Mouse (Mus musculus): ENCODE measurements around the gene Ambra1. TPM values are rescaled to one million over a fixed set of nuclear protein-coding genes. Genes with fewer than 3 reads are reported as not detected.
A peak's percentile ranks its signal among the peaks of the same experiment; 100 is the strongest.

Ambra1 gene
- polyA plus RNA-seq, 1 experiment from 2014 or later, result 15.0 TPM

DNA sequence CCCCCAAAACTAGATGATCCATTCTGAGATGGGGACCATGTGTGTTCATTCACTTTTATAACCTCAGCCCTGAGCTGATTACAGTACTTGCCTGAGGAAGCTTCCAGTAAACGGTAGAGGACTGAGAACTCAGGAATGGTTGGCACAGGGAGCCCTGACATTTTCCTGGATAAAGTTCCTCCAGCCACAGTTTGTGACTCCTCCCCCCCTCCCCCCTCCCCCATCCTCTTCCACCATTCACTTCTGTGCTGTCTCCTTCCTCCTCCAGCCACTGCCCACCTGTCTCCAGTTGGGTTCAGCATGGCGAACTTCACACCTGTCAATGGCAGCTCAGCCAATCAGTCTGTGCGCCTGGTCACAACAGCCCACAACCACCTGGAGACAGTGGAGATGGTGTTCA lies 197.0 kb downstream of the Ambra1 start, which contains the start of gene Chrm4:
Gene Chrm4, plus strand, starts transcription at position 301 of the 400 bp plus-strand sequence.
- Histone ChIP-seq H3K4me3 (replicated peaks; ENCODE audit: low read length) (no peak within 1 kb of the TSS), H3K9me3 (replicated peaks; ENCODE audit: control insufficient read depth, low read length) (no peaks in the 10 kb centered on the region), H3K36me3 (ENCODE audit: control insufficient read depth, insufficient read depth, low read length) (no peaks in the 10 kb centered on the region), H3K4me1 (ENCODE audit: control insufficient read depth, insufficient read depth, low read length) (peaks cover 29% of the 10 kb centered on the region), H3K27ac (ENCODE audit: low read length) (no peak within 1 kb of the TSS), H3K27me3 (ENCODE audit: control insufficient read depth, insufficient read depth, low read length) (peaks cover 20% of the 10 kb centered on the region), H3K9ac (ENCODE audit: low read length) (no peak within 1 kb of the TSS), H3K4me2 (ENCODE audit: low read depth, low read length) (peak within 1 kb of the TSS; percentile 41; the same call in 1 of the 2 replicates)
- no peak for ATAC-seq (ENCODE audit: insufficient read depth, low FRiP score)
- 80% methylated on average over 3 of the region's 3 CpGs for WGBS

DNA sequence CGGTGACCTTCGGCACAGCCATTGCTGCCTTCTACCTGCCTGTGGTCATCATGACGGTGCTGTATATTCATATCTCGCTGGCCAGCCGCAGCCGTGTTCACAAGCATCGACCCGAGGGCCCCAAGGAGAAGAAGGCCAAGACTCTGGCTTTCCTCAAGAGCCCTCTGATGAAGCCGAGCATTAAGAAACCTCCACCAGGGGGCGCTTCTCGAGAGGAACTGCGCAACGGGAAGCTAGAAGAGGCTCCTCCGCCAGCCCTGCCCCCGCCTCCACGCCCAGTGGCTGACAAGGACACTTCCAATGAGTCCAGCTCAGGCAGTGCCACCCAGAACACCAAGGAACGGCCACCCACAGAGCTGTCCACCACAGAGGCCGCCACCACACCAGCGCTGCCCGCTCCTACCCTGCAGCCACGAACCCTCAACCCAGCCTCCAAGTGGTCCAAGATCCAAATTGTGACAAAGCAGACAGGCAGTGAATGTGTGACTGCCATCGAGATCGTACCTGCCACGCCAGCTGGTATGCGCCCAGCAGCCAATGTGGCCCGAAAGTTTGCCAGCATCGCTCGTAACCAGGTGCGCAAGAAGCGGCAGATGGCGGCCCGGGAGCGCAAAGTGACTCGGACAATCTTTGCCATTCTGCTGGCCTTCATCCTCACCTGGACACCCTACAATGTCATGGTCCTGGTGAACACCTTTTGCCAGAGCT lies 198.0 kb downstream of the Ambra1 start:
- H3K4me3 ChIP-seq (replicated peaks; ENCODE audit: low read length), result no peak overlapping the region
- H3K4me2 ChIP-seq (ENCODE audit: low read depth, low read length), result peak overlapping the region; percentile 41; the same call in 1 of the 2 replicates
- H3K9me3 ChIP-seq (replicated peaks; ENCODE audit: control insufficient read depth, low read length), result no peaks in the 10 kb centered on the region
- H3K36me3 ChIP-seq (ENCODE audit: control insufficient read depth, insufficient read depth, low read length), result no peaks in the 10 kb centered on the region
- ATAC-seq (ENCODE audit: insufficient read depth, low FRiP score), result no peak
- H3K9ac ChIP-seq (ENCODE audit: low read length), result no peak overlapping the region
- H3K27ac ChIP-seq (ENCODE audit: low read length), result no peak overlapping the region
- peaks cover 10% of the 10 kb centered on the region for H3K27me3 ChIP-seq (ENCODE audit: control insufficient read depth, insufficient read depth, low read length)
- peaks cover 31% of the 10 kb centered on the region for H3K4me1 ChIP-seq (ENCODE audit: control insufficient read depth, insufficient read depth, low read length)
- WGBS, result 40% methylated on average over 34 of the region's 34 CpGs

DNA sequence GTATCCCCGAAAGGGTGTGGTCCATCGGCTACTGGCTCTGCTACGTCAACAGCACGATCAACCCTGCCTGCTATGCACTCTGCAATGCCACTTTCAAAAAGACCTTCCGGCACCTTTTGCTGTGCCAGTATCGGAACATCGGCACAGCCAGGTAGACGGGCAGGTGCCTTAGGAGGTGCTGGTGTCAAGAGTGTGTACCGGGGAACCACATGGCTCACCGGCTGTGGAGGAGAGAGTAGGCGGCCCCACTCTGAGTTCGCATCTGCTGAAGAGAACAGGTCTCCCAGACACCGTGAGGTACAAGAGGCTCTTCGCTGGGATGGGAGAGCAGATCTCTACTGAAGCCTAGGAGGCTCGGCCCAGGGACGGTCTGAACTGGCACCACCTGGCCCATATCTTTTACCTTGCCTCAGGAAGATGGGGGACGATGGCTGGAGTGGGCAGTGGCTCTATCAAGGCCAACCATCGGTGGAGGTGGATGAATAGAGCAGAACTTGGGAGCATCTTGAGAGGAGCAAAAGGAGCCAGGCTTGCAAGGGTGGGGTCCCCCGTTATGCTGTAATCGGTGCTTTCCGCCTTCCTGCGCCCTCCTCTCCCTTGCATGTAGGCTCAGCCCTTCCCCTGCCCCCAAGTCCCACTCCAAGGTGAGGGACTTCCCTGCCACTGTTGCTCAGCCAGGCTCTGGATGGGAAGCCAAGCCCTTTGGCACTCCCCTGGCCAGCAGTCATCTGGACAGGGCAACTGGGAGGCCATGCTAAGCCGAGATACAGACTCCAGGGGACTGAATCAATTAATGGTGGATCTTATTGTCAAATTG lies 198.8 kb downstream of the Ambra1 start:
- Histone ChIP-seq H3K9me3 (replicated peaks; ENCODE audit: control insufficient read depth, low read length) (no peaks in the 10 kb centered on the region), H3K27ac (ENCODE audit: low read length) (no peak overlapping the region), H3K4me1 (ENCODE audit: control insufficient read depth, insufficient read depth, low read length) (peaks cover 36% of the 10 kb centered on the region), H3K4me2 (ENCODE audit: low read depth, low read length) (no peak overlapping the region), H3K4me3 (replicated peaks; ENCODE audit: low read length) (no peak overlapping the region), H3K9ac (ENCODE audit: low read length) (no peak overlapping the region), H3K27me3 (ENCODE audit: control insufficient read depth, insufficient read depth, low read length) (peaks cover 3% of the 10 kb centered on the region), H3K36me3 (ENCODE audit: control insufficient read depth, insufficient read depth, low read length) (no peaks in the 10 kb centered on the region)
- WGBS, result 67% methylated on average over 23 of the region's 23 CpGs
- ATAC-seq (ENCODE audit: insufficient read depth, low FRiP score), result no peak

DNA sequence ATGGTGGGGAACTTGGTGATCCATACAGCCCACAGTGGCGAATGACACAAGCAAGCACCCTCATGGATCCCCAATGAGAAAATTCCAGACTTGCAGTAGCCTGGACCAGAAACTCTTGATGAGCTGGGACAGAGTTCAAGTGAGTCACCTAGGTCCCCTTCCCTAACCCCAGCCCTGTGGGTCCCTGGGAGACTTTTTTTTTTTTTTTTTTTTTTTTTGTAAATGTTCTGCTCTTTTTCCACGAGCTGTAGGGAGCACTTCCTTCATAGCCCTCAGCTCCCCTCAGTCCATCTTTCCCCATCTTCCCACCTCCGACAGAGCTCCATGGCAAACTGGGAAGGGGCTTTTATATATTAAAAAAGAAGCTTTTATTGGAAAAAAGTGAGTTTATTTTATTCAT lies 199.5 kb downstream of the Ambra1 start:
- H3K36me3 ChIP-seq (ENCODE audit: control insufficient read depth, insufficient read depth, low read length), result 0 out of 2 replicates have a peak, but pooled peaks cover 2% of the 10 kb centered on the region
- peaks cover 32% of the 10 kb centered on the region for H3K4me1 ChIP-seq (ENCODE audit: control insufficient read depth, insufficient read depth, low read length)
- no peak overlapping the region for H3K4me2 ChIP-seq (ENCODE audit: low read depth, low read length)
- H3K27me3 ChIP-seq (ENCODE audit: control insufficient read depth, insufficient read depth, low read length), result no peaks in the 10 kb centered on the region; the same call in 1 of the 2 replicates
- 59% methylated on average over 3 of the region's 3 CpGs for WGBS
- H3K27ac ChIP-seq (ENCODE audit: low read length), result no peak overlapping the region
- no peaks in the 10 kb centered on the region for H3K9me3 ChIP-seq (replicated peaks; ENCODE audit: control insufficient read depth, low read length)
- H3K9ac ChIP-seq (ENCODE audit: low read length), result no peak overlapping the region
- no peak for ATAC-seq (ENCODE audit: insufficient read depth, low FRiP score)
- H3K4me3 ChIP-seq (replicated peaks; ENCODE audit: low read length), result no peak overlapping the region

DNA sequence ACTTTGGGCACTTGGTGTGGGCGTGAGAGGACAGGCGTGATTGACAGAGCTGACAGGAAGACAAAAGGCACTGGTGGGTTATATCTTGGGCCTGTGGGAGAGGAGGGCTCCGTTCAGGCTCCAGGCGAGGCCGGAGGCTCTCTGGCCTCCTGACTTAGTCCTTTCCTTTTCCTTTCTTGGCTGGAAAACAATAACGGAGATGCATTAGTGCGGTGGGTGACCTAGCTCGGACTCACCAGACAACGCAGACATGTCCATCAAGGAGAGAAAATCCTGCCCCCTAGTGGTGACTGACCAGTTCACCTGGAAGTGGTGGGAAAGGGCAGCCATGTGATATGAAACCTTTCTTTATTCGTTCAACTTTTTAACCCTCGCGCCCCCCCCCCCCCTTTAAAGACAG lies 200.0 kb downstream of the Ambra1 start:
- 15% methylated on average over 12 of the region's 12 CpGs for WGBS
- Histone ChIP-seq H3K9me3 (replicated peaks; ENCODE audit: control insufficient read depth, low read length) (no peaks in the 10 kb centered on the region), H3K4me1 (ENCODE audit: control insufficient read depth, insufficient read depth, low read length) (peaks cover 32% of the 10 kb centered on the region), H3K4me2 (ENCODE audit: low read depth, low read length) (peak overlapping the region; percentile 78), H3K27ac (ENCODE audit: low read length) (no peak overlapping the region), H3K36me3 (ENCODE audit: control insufficient read depth, insufficient read depth, low read length) (0 out of 2 replicates have a peak, but pooled peaks cover 5% of the 10 kb centered on the region), H3K9ac (ENCODE audit: low read length) (peak overlapping the region; percentile 85; the same call in 1 of the 2 replicates), H3K4me3 (replicated peaks; ENCODE audit: low read length) (peak overlapping the region; percentile 54), H3K27me3 (ENCODE audit: control insufficient read depth, insufficient read depth, low read length) (no peaks in the 10 kb centered on the region)
- ATAC-seq (ENCODE audit: insufficient read depth, low FRiP score), result no peak

DNA sequence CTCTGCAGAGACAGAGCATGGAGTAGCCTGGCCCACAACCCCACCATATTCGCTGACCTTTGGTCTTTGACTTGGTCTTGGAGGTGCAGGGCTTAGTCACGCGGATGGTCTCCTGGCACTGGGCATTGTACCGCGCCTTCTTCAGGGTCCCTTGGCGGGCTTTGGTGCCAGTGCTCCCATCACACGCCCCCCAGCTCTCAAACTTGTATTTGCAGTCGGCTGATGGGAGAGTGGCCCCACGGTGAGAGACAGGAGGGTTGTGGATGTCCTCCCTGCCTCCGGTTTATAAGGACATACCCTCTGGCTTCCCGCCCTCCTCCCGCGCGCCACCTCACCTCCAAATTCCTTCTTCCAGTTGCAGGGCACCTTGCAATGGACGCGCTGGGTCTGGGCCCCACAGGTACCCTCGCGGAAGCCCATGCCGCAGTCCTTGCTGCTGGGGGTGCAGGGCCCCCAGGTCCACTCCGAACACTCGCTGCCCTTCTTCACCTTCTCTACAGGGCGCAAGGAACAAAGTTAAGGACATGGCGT lies 200.9 kb downstream of the Ambra1 start:
- Histone ChIP-seq H3K4me1 (ENCODE audit: control insufficient read depth, insufficient read depth, low read length) (peaks cover 32% of the 10 kb centered on the region), H3K36me3 (ENCODE audit: control insufficient read depth, insufficient read depth, low read length) (0 out of 2 replicates have a peak, but pooled peaks cover 5% of the 10 kb centered on the region), H3K27ac (ENCODE audit: low read length) (peak overlapping the region; percentile 63), H3K27me3 (ENCODE audit: control insufficient read depth, insufficient read depth, low read length) (no peaks in the 10 kb centered on the region), H3K9ac (ENCODE audit: low read length) (peak overlapping the region; percentile 85), H3K4me2 (ENCODE audit: low read depth, low read length) (peak overlapping the region; percentile 78), H3K9me3 (replicated peaks; ENCODE audit: control insufficient read depth, low read length) (no peaks in the 10 kb centered on the region), H3K4me3 (replicated peaks; ENCODE audit: low read length) (peak overlapping the region; percentile 54)
- ATAC-seq (ENCODE audit: insufficient read depth, low FRiP score), result no peak
- WGBS, result 7% methylated on average over 23 of the region's 23 CpGs

DNA sequence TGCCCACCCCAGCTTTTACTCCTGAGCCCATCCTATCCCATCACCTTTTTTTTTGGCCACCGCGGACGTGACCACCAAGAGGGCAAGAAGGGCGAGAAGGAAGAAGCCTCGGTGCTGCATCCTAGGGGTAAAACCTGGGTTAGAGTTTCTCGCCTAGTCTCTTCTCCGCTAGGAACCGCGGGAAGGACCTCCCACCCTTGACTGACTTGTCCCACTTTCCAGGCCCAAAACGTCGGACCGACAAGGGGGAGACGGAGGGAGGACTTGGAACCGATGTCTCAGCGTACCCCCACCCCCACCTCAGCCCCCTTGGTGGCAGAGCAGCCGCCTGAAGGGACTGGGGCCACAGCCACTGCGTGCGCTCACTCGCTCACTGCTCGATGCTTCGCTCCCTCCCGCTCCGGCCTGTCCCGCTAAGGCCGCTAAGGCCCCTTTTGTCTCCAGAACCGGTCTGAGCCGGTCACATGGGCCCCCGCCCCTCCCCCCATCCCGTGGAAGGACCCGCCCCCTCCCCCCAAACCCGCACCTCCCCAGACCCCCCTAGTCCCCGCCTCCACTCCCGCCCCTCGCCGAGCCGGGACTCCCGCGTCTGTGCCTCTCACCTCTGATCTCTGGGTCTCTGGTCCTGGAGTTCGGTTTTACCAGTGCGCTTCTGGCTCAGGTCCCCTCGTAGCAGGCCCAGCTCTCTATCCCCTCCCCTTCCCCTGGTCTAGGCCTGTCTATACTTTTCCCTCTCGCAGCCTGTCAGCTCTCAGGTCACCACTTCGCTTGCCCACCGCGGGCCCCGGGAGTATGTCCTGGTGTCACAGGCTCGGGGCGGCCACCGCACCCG lies 201.6 kb downstream of the Ambra1 start:
- Histone ChIP-seq H3K9ac (ENCODE audit: low read length) (peak overlapping the region; percentile 85), H3K36me3 (ENCODE audit: control insufficient read depth, insufficient read depth, low read length) (0 out of 2 replicates have a peak, but pooled peaks cover 5% of the 10 kb centered on the region), H3K27me3 (ENCODE audit: control insufficient read depth, insufficient read depth, low read length) (no peaks in the 10 kb centered on the region), H3K9me3 (replicated peaks; ENCODE audit: control insufficient read depth, low read length) (no peaks in the 10 kb centered on the region), H3K4me1 (ENCODE audit: control insufficient read depth, insufficient read depth, low read length) (peaks cover 32% of the 10 kb centered on the region), H3K27ac (ENCODE audit: low read length) (peak overlapping the region; percentile 63), H3K4me3 (replicated peaks; ENCODE audit: low read length) (peak overlapping the region; percentile 54), H3K4me2 (ENCODE audit: low read depth, low read length) (peak overlapping the region; percentile 78)
- WGBS, result 2% methylated on average over 41 of the region's 50 CpGs
- ATAC-seq (ENCODE audit: insufficient read depth, low FRiP score), result peak; percentile 63

DNA sequence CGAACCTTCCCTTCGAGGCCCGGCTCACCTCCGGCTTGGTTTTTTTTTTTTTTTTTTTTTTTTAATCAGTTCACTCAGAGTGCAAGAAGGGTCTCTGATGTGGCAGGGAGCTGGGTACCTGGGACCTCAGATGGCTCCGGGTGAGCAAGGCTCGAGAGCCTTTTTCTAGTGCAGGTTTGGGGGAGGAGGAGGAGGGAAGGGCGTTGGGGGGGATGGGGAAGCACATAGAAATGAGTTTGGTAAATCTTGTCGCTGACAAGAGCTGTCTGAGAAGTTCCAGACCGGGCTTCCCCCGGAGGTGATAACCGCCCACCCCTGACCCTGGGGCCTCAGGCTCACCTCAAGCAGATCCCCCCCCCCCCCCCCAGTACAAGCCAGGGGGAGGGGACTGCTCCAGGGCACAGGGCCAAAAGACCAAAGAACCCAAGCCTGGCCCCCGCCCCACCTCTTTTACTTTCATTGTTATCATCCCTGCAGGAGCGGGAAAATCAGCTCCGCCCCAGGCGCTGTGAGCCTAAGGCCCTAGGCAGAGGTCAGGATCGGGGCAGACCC lies 202.3 kb downstream of the Ambra1 start, which contains the start of gene Mdk:
Gene Mdk, minus strand, starts transcription at position 138 of the 552 bp plus-strand sequence.
- ATAC-seq (ENCODE audit: insufficient read depth, low FRiP score), result no peak
- peaks cover 32% of the 10 kb centered on the region for H3K4me1 ChIP-seq (ENCODE audit: control insufficient read depth, insufficient read depth, low read length)

More for the DNA sequence above, 202.3 kb downstream of the Ambra1 start, which contains the start of gene Mdk:
- Histone ChIP-seq H3K4me3 (replicated peaks; ENCODE audit: low read length) (peak within 1 kb of the TSS; percentile 54), H3K36me3 (ENCODE audit: control insufficient read depth, insufficient read depth, low read length) (peaks cover 12% of the 10 kb centered on the region; the same call in 1 of the 2 replicates), H3K9me3 (replicated peaks; ENCODE audit: control insufficient read depth, low read length) (no peaks in the 10 kb centered on the region), H3K9ac (ENCODE audit: low read length) (peak within 1 kb of the TSS; percentile 85), H3K4me2 (ENCODE audit: low read depth, low read length) (peak within 1 kb of the TSS; percentile 78), H3K27me3 (ENCODE audit: control insufficient read depth, insufficient read depth, low read length) (no peaks in the 10 kb centered on the region), H3K27ac (ENCODE audit: low read length) (peak within 1 kb of the TSS; percentile 63)
- 5% methylated on average over 13 of the region's 16 CpGs for WGBS

Measured in stomach, embryonic 16.5 days (tissue).